Mouse (Mus musculus) brain, adult 2 months (tissue): Measurements from ENCODE around the gene Gm8994.

Experiments
- DNase-seq: peaks from one replicate; pipeline ENCODE4 v3.0.0; 2011; ENCODE audit warnings: low read depth, low spot score

Gm8994 gene

GRCm38 (mm10) chr6:136363313-136363712, 36.0 kb downstream of the Gm8994 start:
- peak; percentile 47 for DNase-seq

- DNase-seq: peak; percentile 73
Observed at GRCm38 (mm10) chr6:136364008-136364407, 36.7 kb downstream of the Gm8994 start.

GRCm38 (mm10) chr6:136364430-136365098, 37.2 kb downstream of the Gm8994 start:
- DNase-seq: peak; percentile 75

- DNase-seq: no peak
Observed at GRCm38 (mm10) chr6:136376097-136376496, 48.8 kb downstream of the Gm8994 start.
